Mouse (Mus musculus) thymus, adult 18-20 months (tissue): ENCODE results near the gene Prpf4b.
"Not testable (repeated sequence)": the region's sequence is repeated elsewhere in the genome, so short reads cannot be mapped to it uniquely, and the experiment has no call there.

ENCODE experiments used
- DNase-seq, 2 experiments: peaks; one replicate each; pipeline ENCODE4 v3.0.0; 2022; ENCODE audit warnings: mixed read lengths in 2 of 2

Gene Prpf4b

DNA sequence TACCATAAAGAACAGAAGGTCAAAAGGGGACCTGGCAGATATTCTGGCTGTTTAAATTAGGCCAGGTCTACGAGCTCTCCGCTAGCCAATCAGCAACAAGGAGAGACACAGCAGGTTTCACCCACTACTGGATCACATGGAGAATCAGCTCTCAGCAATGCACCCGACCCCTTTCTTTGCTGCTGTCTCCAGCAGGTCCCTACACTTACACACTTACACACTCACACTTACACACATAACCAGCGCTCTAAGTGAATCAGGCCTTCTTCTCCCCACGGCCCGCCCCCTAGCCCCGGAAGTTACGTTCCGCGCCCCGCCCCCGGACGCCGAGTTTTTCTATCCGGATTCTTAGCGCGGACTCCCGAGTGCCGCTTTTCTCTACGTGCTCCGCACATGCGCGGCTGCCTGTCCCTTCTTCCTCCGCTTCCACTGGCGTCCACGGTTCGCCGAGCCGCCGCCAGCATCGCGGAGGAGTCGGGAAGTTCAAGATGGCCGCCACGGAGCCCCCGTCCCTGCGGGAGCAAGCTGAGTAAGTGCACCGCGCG is at the start of gene Prpf4b:
Gene Prpf4b, plus strand, starts transcription at position 137 of the 545 bp plus-strand sequence.
- DNase-seq, result peak; percentile 87 to 88

DNA sequence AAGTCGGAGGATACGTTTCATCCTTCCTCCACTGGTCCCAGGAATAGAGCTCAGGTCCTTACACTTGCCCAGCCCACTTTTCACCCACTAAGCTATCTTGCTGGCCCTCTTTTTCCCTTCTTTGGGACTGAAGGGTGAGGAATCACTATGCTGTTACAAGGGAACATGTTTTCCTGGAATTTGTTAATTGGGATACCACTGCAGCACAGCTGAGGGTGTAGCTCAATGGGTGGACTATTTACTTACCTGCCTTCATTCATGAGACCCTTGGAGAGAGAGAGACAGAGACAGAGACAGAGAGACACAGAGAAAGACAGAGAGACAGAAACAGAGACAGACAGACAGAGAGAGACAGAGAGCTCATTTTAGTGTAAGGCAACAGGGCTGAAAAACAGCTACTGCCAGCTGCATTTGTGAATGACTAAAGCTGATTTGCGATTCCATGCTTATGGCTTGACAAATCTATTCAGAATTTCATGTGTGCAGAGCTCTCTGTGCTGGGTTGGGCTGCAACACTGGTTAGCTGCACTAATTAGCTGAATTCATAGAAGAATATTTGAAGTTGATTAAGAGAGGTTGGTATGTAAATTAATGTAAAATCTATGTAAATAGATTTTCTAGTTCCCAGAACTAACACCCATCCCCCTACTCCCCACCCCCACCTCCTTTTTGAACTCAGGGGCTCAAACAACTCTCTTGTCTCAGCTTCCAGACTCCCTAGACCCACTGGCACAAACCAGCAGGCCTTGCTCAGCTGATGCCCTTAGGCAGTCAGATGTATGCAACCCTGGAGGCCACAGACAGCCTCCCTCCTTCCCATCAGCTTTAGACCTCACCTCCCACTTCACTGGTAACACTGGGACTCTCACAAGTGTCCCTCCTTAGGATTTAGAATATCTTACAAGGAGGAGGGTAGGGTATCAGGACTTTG is 48.1 kb upstream of the Prpf4b start:
- DNase-seq, result no peak

GRCm38 (mm10) chr13:34827988-34828882 is 46.9 kb upstream of the Prpf4b start:
- DNase-seq, result no peak

DNA sequence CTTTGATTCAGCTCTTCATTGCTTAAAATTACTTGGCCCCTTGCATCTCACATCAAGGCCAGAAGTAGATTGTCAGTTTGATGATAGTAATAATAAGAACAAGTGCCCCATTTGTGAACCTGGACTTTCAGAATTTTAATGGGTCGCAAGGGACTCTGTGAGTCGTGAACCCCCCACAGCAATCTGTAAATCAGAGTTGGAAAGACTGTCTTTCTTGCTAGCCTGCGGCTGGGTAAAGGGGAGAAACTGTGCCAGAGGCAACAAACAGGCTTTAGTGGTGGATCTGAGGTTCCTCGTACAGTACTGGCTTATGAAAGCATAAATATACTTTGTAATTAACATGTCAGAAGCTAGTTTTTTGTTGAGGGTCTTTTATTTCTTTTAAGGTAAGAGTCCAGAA is 32.3 kb upstream of the Prpf4b start:
- no peak for DNase-seq

- no peak for DNase-seq
Measured at GRCm38 (mm10) chr13:34850759-34851158, 24.3 kb upstream of the Prpf4b start.

DNA sequence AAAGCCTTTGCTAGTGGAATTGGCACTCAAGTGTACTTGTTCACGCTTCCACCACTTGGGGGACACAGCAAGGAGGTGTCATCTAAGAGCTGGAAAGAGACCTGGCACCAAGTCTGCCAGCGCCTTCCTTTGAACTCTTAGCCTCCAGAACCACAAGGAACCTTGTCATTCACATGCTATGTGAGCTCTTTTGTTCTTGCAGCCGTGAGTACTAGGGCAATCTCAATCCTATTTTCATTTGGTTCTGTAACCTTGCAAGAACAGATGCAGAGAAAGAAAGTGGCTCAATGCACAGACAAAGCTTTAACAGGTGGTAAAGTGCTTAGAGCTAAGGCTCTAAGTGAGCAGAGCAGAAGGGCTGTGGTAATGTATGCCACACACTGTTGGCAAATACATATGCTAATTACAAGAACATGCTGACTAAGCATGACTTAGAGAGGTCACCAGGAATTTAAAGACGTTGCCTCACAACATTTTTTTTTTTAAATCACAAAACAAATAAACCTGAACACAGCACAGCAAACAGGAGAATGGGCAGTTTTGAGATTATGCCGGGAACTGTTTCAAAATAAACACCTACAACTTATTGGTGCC is 23.8 kb upstream of the Prpf4b start:
- no peak for DNase-seq

DNA sequence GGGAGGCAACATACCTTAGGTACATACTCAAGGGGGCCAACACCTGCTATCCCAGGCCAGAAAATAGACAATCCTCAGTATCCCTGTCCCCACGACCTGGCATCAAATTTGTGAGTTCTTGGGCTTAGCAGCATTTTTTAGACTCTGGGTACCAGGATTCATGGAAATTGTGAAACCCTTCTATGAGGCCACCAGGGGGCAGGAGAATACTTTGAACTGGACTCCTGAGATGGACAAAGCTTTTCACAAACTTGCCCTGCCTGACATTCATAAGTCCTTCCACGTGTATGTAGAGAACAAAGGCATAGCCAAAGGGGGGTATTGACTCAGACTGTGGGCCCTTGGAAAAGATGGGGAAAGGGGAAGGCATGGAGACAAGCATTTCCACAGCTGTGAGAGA is 17.6 kb upstream of the Prpf4b start:
- no peak for DNase-seq

GRCm38 (mm10) chr13:34859406-34859805 is 15.7 kb upstream of the Prpf4b start:
- DNase-seq, result no peak

DNA sequence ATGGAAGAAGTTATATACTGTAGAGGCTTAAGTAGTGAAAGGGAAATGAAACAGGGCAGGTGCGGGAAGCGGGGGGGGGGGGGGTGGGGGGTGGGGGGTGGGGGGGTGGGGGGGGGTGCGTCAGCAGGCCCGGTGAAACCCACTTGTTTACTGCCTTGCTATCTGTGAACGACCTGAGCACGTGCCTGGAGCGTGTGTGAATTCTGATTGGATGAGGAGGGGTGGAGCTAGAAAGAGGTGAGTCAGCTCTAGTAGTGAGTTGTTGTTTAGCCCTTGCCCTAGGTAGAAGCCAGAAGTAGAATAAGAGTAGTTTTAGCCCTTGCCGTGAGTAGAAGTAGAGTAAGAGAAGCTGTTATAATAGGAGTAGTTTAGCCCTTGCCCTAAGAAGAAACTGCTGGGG is 13.9 kb upstream of the Prpf4b start:
- not testable (repeated sequence) for DNase-seq

- peak in 1 of 2 experiments; percentile 9 for DNase-seq
Measured at GRCm38 (mm10) chr13:34864420-34865169, 10.5 kb upstream of the Prpf4b start.

- DNase-seq, result peak; percentile 84 to 91
Measured at GRCm38 (mm10) chr13:34873801-34874681, 1.1 kb upstream of the Prpf4b start.

- peak in 1 of 2 experiments; percentile 24 for DNase-seq
Measured at GRCm38 (mm10) chr13:34874736-34875135, 366 bp upstream of the Prpf4b start.

DNA sequence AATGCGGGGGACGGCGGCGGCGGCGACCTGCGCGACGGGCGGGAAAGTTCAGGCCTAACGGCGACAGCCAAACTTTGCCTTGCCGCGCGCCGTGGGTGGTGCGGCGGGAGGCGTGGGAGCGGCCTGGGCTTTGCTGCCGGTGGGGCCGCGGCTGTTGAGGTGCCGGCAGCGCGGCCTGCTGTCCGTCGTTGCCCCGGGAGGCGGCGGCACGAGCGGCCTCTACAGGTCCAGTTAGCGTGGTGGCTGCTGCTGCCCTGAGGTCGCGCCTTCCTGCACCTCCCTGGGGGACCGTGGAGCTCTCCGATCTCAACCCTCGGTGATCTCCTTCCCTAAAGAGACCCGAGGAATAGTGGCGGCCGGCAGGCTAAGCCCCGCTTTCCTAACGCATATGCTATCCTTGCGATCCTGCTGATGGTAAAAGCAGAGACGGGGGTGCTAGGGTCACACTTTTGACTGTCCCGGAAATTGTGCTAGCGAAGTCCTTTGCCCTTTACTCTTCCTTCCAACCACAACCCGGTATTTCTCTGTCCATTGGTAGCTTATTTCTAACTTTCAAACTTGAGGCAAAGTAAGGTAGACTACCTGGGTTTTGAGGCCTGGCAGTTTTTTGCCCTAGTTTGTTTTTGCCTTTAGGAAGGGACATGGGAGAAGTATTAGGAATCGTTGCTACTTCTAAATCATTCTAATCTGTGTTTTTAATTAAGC is 791 bp downstream of the Prpf4b start:
- DNase-seq, result no peak

DNA sequence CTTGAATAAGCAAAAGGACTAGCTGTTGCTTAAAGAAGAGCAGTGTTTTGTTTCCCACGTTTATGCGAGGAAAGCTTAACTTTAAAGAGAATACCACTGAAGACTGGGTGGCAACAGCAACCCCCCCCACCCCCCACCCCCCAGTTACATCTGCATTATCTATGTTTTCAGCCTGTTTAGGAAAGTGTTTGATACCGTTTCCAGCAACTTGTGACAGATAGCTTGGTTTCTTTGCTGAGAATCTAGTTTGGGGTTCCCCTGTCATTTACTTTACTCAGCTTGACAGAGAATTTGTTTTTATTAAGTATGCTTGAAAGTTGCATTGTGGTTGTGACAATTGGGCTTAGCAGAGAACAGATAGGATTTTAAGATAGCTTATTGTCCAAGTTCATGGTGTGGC is 1.4 kb downstream of the Prpf4b start:
- DNase-seq, result no peak

- DNase-seq, result no peak
Measured at GRCm38 (mm10) chr13:34892871-34893270, 17.8 kb downstream of the Prpf4b start.

GRCm38 (mm10) chr13:34914614-34915013 is 39.5 kb downstream of the Prpf4b start:
- no peak for DNase-seq

GRCm38 (mm10) chr13:34916520-34917167 is 41.5 kb downstream of the Prpf4b start:
- DNase-seq, result no peak

- DNase-seq, result no peak
Measured at GRCm38 (mm10) chr13:34924210-34924609, 49.1 kb downstream of the Prpf4b start, which contains the start of the genes Fam217a and 4933417A18Rik. Gene Fam217a, minus strand, starts transcription at chr13:34924310. Gene 4933417A18Rik, plus strand, starts transcription at chr13:34924409.

GRCm38 (mm10) chr13:34934931-34935644 is 60.0 kb downstream of the Prpf4b start:
- DNase-seq, result no peak
